Mouse (Mus musculus) forebrain, embryonic 14.5 days (tissue): ENCODE data around the gene Mvp. TPM values are rescaled to one million over a fixed set of nuclear protein-coding genes. Genes with fewer than 3 reads are reported as not detected.

Experiments used
- ATAC-seq: fragments of 200-750 bp; cut with Nextera tagmentation; 2 replicates; pipeline ENCODE4 v1.8.0; 2017; ENCODE audit warnings: mild to moderate bottlenecking, moderate library complexity
- DNase-seq: peaks from one replicate; pipeline ENCODE4 v3.0.0-alpha.2; 2015; ENCODE audit warnings: low spot score
- H3K27ac ChIP-seq: fragments of 300-500 bp; sonication (generic); 2 replicates; pipeline ENCODE4 v1.5.1; 2014; ENCODE audit warnings: low read depth, mild to moderate bottlenecking, control low read depth, low read length, moderate library complexity
- H3K27me3 ChIP-seq: fragments of 300-500 bp; sonication (generic); replicated peaks from 2 replicates; pipeline ENCODE4 v1.6.1; 2014; ENCODE audit warnings: low read length, control low read depth, mixed read lengths; ENCODE audit not compliant: control insufficient read depth, insufficient read depth
- H3K36me3 ChIP-seq: fragments of 300-500 bp; sonication (generic); 2 replicates; pipeline ENCODE4 v1.6.1; 2014; ENCODE audit warnings: low read length, control low read depth; ENCODE audit not compliant: control insufficient read depth, insufficient read depth
- H3K4me1 ChIP-seq: fragments of 300-500 bp; sonication (generic); 2 replicates; pipeline ENCODE4 v1.6.1; 2014; ENCODE audit warnings: antibody characterized with exemption, low read length, control low read depth; ENCODE audit not compliant: control insufficient read depth, insufficient read depth
- H3K4me2 ChIP-seq: fragments of 300-500 bp; sonication (generic); 2 replicates; pipeline ENCODE4 v1.6.1; 2014; ENCODE audit warnings: mild to moderate bottlenecking, control low read depth, low read length
- H3K4me3 ChIP-seq: fragments of 300-500 bp; sonication (generic); 2 replicates; pipeline ENCODE4 v1.5.1; 2014; ENCODE audit warnings: low read depth, low read length, control low read depth
- H3K9ac ChIP-seq: fragments of 300-500 bp; sonication (generic); 2 replicates; pipeline ENCODE4 v1.6.1; 2014; ENCODE audit warnings: mild to moderate bottlenecking, low read length, control low read depth, moderate library complexity
- H3K9me3 ChIP-seq: fragments of 300-500 bp; sonication (generic); replicated peaks from 2 replicates; pipeline ENCODE4 v1.6.1; 2016; ENCODE audit warnings: low read length, control low read depth, mixed read lengths; ENCODE audit not compliant: control insufficient read depth
- WGBS: fragments of 180-500 bp; shearing (Covaris S2); extraction: QIAGEN DNeasy Blood & Tissue Kit; methylation state at CpG from one replicate; pipeline ENCODE4 v1.1.7; 2014; 5-methylcytosine and 5-hydroxymethylcytosine counted together
- microRNA-seq: library from miRNA; unstranded; fragments of <30 nt; microRNA quantifications from one replicate; pipeline ENCODE4, GENCODE M21; 2016
- polyA plus RNA-seq: library from polyadenylated mRNA; unstranded; fragments of >200 nt; fragmentation: Nextera tagmentation; extraction: Ambion mirVana; gene quantifications from 2 replicates; pipeline ENCODE4 v1.2.1, GENCODE M21; 2014

Mvp gene
- polyA plus RNA-seq, 1 experiment from 2014 or later, result 1.8 TPM

- no peaks in the 10 kb centered on the region for H3K9me3 ChIP-seq
- 43% methylated on average over 6 of the region's 6 CpGs for WGBS
- peaks cover 56% of the 10 kb centered on the region for H3K36me3 ChIP-seq
- H3K4me1 ChIP-seq, result no peaks in the 10 kb centered on the region
- H3K4me2 ChIP-seq, result no peak overlapping the region
- H3K4me3 ChIP-seq, result no peak overlapping the region
- ATAC-seq (no peak), DNase-seq (no peak)
- H3K27ac ChIP-seq, result no peak overlapping the region
- no peaks in the 10 kb centered on the region for H3K27me3 ChIP-seq
- H3K9ac ChIP-seq, result no peak overlapping the region
These were observed 73.2 kb downstream of the Mvp start for GRCm38 (mm10) chr7:126941171-126941570.

Small RNAs within 50 kb of the gene (microRNA-seq; reads per million reads assigned to microRNA genes)
- gene Gm44343, result not detected

Other genes starting within 250 kb of the Mvp start
- 1.2 and 1.3 TPM in 2 replicates for gene Gdpd3, start 248.3 kb downstream of the Mvp start, polyA plus RNA-seq
- gene Ypel3, start 237.7 kb downstream of the Mvp start, polyA plus RNA-seq, result 206 and 230 TPM in 2 replicates
- gene Tbx6, start 233.1 kb downstream of the Mvp start, polyA plus RNA-seq, result 0.42 and 0.47 TPM in 2 replicates
- 231 and 256 TPM in 2 replicates for gene Ppp4c, start 222.1 kb downstream of the Mvp start, polyA plus RNA-seq
- 31.3 and 37.4 TPM in 2 replicates for gene Fam57b, start 217.0 kb downstream of the Mvp start, polyA plus RNA-seq
- not detected in 2 replicates for gene 4930451I11Rik, start 183.0 kb downstream of the Mvp start, polyA plus RNA-seq
- 4.9 and 6.7 TPM in 2 replicates for gene Doc2a, start 167.2 kb downstream of the Mvp start, polyA plus RNA-seq
- 12.0 and 13.7 TPM in 2 replicates for gene Hirip3, start 152.6 kb downstream of the Mvp start, polyA plus RNA-seq
- gene Ino80e, start 152.2 kb downstream of the Mvp start, polyA plus RNA-seq, result 91.3 and 104 TPM in 2 replicates
- 25.9 and 31.0 TPM in 2 replicates for gene Taok2, start 129.9 kb downstream of the Mvp start, polyA plus RNA-seq
- 34.3 and 44.9 TPM in 2 replicates for gene Tmem219, start 91.7 kb downstream of the Mvp start, polyA plus RNA-seq
- gene Kctd13, start 85.7 kb downstream of the Mvp start, polyA plus RNA-seq, result 69.3 and 89.2 TPM in 2 replicates
- 4.4 and 6.0 TPM in 2 replicates for gene Asphd1, start 65.0 kb downstream of the Mvp start, polyA plus RNA-seq
- 33.8 and 34.6 TPM in 2 replicates for gene Sez6l2, start 64.1 kb downstream of the Mvp start, polyA plus RNA-seq
- 92.4 and 96.0 TPM in 2 replicates for gene Cdipt, start 38.7 kb downstream of the Mvp start, polyA plus RNA-seq
- gene Cdiptos, start 38.5 kb downstream of the Mvp start, polyA plus RNA-seq, result 0.51 and 1.0 TPM in 2 replicates
- 0.34 and 0.74 TPM in 2 replicates for gene Pagr1b, start 1.9 kb upstream of the Mvp start, polyA plus RNA-seq
- gene Pagr1a, start 2.7 kb upstream of the Mvp start, polyA plus RNA-seq, result 22.3 and 25.1 TPM in 2 replicates
- 65.0 and 68.5 TPM in 2 replicates for gene Gm42742, start 6.5 kb upstream of the Mvp start, polyA plus RNA-seq
- 13.7 and 20.1 TPM in 2 replicates for gene Prrt2, start 6.6 kb upstream of the Mvp start, polyA plus RNA-seq
- gene Maz, start 12.4 kb upstream of the Mvp start, polyA plus RNA-seq, result 53.1 and 54.1 TPM in 2 replicates
- 75.9 and 91.8 TPM in 2 replicates for gene Kif22, start 27.9 kb upstream of the Mvp start, polyA plus RNA-seq
- not detected in 2 replicates for gene Zg16, start 72.7 kb upstream of the Mvp start, polyA plus RNA-seq
- 1.5 and 2.2 TPM in 2 replicates for gene AI467606, start 76.7 kb upstream of the Mvp start, polyA plus RNA-seq
- 0.66 and 0.91 TPM in 2 replicates for gene Qprt, start 107.6 kb upstream of the Mvp start, polyA plus RNA-seq
- gene Spn, start 123.2 kb upstream of the Mvp start, polyA plus RNA-seq, result not detected in 2 replicates
- gene Cd2bp2, start 181.4 kb upstream of the Mvp start, polyA plus RNA-seq, result 73.6 and 78.6 TPM in 2 replicates
- 13.6 and 13.7 TPM in 2 replicates for gene Tbc1d10b, start 193.8 kb upstream of the Mvp start, polyA plus RNA-seq
- 4.6 and 5.3 TPM in 2 replicates for gene Mylpf, start 194.3 kb upstream of the Mvp start, polyA plus RNA-seq
- gene Zfp553, start 218.4 kb upstream of the Mvp start, polyA plus RNA-seq, result 29.4 and 36.7 TPM in 2 replicates
- 11.3 and 15.1 TPM in 2 replicates for gene Sept1, start 218.5 kb upstream of the Mvp start, polyA plus RNA-seq
- 53.2 and 57.4 TPM in 2 replicates for gene Zfp771, start 229.7 kb upstream of the Mvp start, polyA plus RNA-seq
- gene Dctpp1, start 246.1 kb upstream of the Mvp start, polyA plus RNA-seq, result 169 and 219 TPM in 2 replicates